Mouse (Mus musculus): ENCODE data around the gene Pgm5. TPM values are rescaled to one million over a fixed set of nuclear protein-coding genes. Genes with fewer than 3 reads are reported as not detected.
A peak's percentile ranks its signal among the peaks of the same experiment; 100 is the strongest.

Gene Pgm5
- total and polyA plus RNA-seq, 2 experiments from 2014 or later = 0.57 to 11.7 TPM

DNA sequence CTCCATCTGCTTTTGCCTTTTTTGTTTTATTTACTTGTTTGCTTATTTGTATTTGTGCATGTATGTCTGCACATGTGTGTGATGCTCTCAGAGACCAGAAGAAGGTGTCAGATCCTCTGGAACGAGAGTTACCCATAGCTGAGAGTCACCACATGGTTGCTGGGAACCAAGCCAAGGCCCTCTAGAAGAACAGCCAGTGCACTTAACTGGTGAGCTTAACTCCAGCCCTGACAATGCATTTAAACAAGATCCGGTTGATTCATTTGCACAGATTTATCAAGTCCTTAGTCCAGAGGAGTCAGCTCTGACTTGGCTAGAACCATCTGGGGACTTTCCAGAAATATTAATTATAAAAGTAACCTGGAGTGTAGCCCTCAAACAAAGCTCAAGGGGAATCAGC, 12.2 kb upstream of the Pgm5 start:
- H3K36me3 ChIP-seq (ENCODE audit: insufficient read depth, low read length) = no peaks in the 10 kb centered on the region
- H3K9me3 ChIP-seq (ENCODE audit: low read length) = no peaks in the 10 kb centered on the region
- H3K4me2 ChIP-seq (ENCODE audit: low read depth, low read length, poor library complexity, severe bottlenecking) = no peak overlapping the region
- DNase-seq (ENCODE audit: low spot score) (no peak), ATAC-seq (ENCODE audit: low FRiP score) (no peak)
- no peak overlapping the region for H3K4me3 ChIP-seq (ENCODE audit: low read depth, low read length)
- TF ChIP-seq CTCF (IDR thresholded peaks at IDR 0.05) = no peak
- no peak overlapping the region for H3K9ac ChIP-seq (replicated peaks; ENCODE audit: low read length, poor library complexity, severe bottlenecking)
- H3K4me1 ChIP-seq (ENCODE audit: insufficient read depth, low read length) = no peaks in the 10 kb centered on the region
- H3K27ac ChIP-seq (ENCODE audit: low read depth, low read length) = no peak overlapping the region
- 0 out of 2 replicates have a peak, but pooled peaks cover 3% of the 10 kb centered on the region for H3K27me3 ChIP-seq (ENCODE audit: insufficient read depth, low read length)
- WGBS = 63% methylated on average over 2 of the region's 2 CpGs

DNA sequence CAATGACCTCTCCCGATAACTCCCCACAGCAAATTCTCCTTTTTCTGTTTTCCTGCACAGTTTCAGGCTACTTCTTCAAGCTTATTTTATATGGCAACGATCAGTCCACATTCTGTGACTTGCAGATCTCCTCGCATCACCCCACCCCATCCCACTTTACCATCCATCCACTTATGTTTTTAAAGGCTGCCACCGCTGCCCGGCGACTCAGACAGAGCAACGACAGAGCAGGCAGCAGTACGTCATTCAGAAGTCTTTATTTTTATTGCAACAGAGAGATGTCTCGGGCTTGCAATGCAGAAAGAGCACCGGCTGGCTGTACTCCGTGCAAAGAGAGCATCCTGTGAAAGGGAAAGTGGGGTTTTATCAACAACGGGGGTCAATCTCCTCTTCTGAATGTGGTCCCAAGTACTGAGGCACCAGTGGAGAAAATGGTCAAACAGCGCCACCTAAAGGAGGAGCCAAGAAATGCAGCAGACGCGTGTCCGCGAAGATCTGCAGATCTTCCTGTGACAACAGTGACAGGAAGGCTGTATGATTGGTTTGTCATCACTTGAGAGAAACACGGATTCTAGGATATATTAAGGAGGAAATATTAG, 9.5 kb upstream of the Pgm5 start:
- H3K27ac ChIP-seq (ENCODE audit: low read depth, low read length) = no peak overlapping the region
- WGBS = 15% methylated on average over 18 of the region's 18 CpGs
- no peaks in the 10 kb centered on the region for H3K9me3 ChIP-seq (ENCODE audit: low read length)
- no peaks in the 10 kb centered on the region for H3K4me1 ChIP-seq (ENCODE audit: insufficient read depth, low read length)
- H3K27me3 ChIP-seq (ENCODE audit: insufficient read depth, low read length) = 0 out of 2 replicates have a peak, but pooled peaks cover 3% of the 10 kb centered on the region
- H3K9ac ChIP-seq (replicated peaks; ENCODE audit: low read length, poor library complexity, severe bottlenecking) = no peak overlapping the region
- TF ChIP-seq CTCF (IDR thresholded peaks at IDR 0.05) = peak; percentile 99
- peak overlapping the region; percentile 59 for H3K4me2 ChIP-seq (ENCODE audit: low read depth, low read length, poor library complexity, severe bottlenecking)
- H3K36me3 ChIP-seq (ENCODE audit: insufficient read depth, low read length) = no peaks in the 10 kb centered on the region
- DNase-seq (ENCODE audit: low spot score) = peak; percentile 83
- H3K4me3 ChIP-seq (ENCODE audit: low read depth, low read length) = peak overlapping the region; percentile 28; the same call in 1 of the 2 replicates
- ATAC-seq (ENCODE audit: low FRiP score) = peak; percentile 54

DNA sequence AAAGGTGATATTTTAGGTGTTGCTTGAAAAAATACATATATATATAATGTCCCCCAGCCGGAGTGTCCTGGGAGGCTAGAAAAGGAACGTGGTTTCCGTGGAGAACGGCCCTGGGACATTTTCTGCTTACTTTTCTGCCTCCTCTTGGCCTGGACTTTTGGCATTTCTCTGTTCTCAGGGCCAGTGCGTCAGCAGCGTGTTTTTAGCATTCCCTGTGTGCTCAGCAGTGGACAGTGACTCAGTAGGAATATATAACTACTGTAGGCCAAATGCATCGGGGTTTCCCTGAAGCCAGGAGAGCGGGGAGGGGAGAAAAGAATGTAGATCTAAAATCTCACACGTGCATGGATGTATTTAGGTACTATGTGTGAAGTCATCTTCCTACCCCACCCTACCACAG, 3.8 kb upstream of the Pgm5 start:
- H3K9ac ChIP-seq (replicated peaks; ENCODE audit: low read length, poor library complexity, severe bottlenecking) = no peak overlapping the region
- no peak overlapping the region for H3K27ac ChIP-seq (ENCODE audit: low read depth, low read length)
- H3K4me3 ChIP-seq (ENCODE audit: low read depth, low read length) = no peak overlapping the region
- no peaks in the 10 kb centered on the region; the same call in 1 of the 2 replicates for H3K4me1 ChIP-seq (ENCODE audit: insufficient read depth, low read length)
- H3K9me3 ChIP-seq (ENCODE audit: low read length) = no peaks in the 10 kb centered on the region
- H3K36me3 ChIP-seq (ENCODE audit: insufficient read depth, low read length) = no peaks in the 10 kb centered on the region
- ATAC-seq (ENCODE audit: low FRiP score) (no peak), DNase-seq (ENCODE audit: low spot score) (no peak)
- peaks cover 19% of the 10 kb centered on the region for H3K27me3 ChIP-seq (ENCODE audit: insufficient read depth, low read length)
- TF ChIP-seq CTCF (IDR thresholded peaks at IDR 0.05) = no peak
- WGBS = 86% methylated on average over 9 of the region's 9 CpGs
- H3K4me2 ChIP-seq (ENCODE audit: low read depth, low read length, poor library complexity, severe bottlenecking) = no peak overlapping the region

DNA sequence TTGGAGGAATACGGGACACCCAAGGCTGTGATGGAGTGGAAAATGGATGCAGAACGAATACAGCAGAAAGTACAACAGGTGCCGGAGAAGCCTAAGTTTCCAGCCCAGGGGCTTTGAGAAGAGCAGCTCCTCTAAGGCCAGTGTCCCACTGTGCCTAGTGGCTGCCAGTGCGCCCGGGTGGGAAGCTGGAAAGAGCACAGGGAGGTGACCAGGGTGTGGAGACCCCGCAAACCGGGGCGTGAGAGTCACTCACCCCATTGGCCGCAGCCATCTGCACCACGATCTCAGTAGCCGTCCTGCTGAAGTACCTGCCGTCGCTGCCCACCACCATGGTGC, 411 bp downstream of the Pgm5 start:
- WGBS = 17% methylated on average over 13 of the region's 13 CpGs
- Histone ChIP-seq H3K27me3 (ENCODE audit: insufficient read depth, low read length) (peaks cover 22% of the 10 kb centered on the region), H3K27ac (ENCODE audit: low read depth, low read length) (no peak overlapping the region), H3K9ac (replicated peaks; ENCODE audit: low read length, poor library complexity, severe bottlenecking) (no peak overlapping the region), H3K36me3 (ENCODE audit: insufficient read depth, low read length) (no peaks in the 10 kb centered on the region), H3K4me2 (ENCODE audit: low read depth, low read length, poor library complexity, severe bottlenecking) (peak overlapping the region; percentile 57), H3K4me1 (ENCODE audit: insufficient read depth, low read length) (no peaks in the 10 kb centered on the region; the same call in 1 of the 2 replicates), H3K4me3 (ENCODE audit: low read depth, low read length) (peak overlapping the region; percentile 35), H3K9me3 (ENCODE audit: low read length) (no peaks in the 10 kb centered on the region)
- DNase-seq (ENCODE audit: low spot score) = no peak
- ATAC-seq (ENCODE audit: low FRiP score) = no peak
- TF ChIP-seq CTCF (IDR thresholded peaks at IDR 0.05) = no peak

DNA sequence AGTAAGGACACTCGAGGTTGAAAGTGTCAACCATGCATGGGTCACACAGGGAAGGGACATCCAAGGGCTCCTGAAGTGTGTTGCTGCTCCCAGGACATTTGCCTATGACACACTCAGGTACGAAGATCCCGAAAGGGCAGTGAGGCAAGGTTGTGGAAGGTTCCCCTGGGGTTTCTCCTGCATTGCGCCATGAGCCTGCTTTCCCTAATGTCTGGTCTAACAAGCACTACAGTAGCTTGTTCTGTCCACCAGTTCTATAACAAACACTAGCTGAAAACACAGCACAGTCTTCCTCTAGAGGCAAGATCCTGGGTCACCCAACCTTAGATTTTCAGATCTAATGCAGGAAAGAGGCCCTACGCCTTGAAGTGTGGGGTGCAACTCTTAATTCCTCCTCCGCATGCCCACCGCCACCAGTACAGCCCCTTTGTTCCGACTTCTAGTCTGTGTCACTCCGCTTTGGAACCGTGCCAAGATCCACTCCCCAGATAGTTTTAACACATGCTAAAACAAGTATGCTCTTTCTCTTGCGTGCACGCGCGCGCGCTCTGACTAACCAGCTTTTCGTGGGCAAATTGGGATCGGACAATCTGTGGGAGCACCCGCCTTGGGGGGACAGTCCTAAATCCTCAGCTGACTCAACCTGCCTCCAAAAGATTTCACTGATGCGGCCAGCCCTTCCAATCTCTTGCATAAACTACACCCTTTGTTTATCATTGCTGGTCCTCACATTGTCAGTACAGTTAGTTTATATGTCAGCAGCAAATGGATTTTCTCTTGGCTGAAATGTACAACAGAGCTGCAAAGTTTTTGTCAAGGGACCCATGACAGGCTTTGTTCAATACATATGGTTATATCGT, 10.0 kb downstream of the Pgm5 start:
- TF ChIP-seq CTCF (IDR thresholded peaks at IDR 0.05) = no peak
- Histone ChIP-seq H3K9me3 (ENCODE audit: low read length) (no peaks in the 10 kb centered on the region), H3K27me3 (ENCODE audit: insufficient read depth, low read length) (no peaks in the 10 kb centered on the region), H3K4me3 (ENCODE audit: low read depth, low read length) (no peak overlapping the region), H3K36me3 (ENCODE audit: insufficient read depth, low read length) (no peaks in the 10 kb centered on the region), H3K4me1 (ENCODE audit: insufficient read depth, low read length) (no peaks in the 10 kb centered on the region), H3K9ac (replicated peaks; ENCODE audit: low read length, poor library complexity, severe bottlenecking) (no peak overlapping the region), H3K4me2 (ENCODE audit: low read depth, low read length, poor library complexity, severe bottlenecking) (peak overlapping the region; percentile 32; the same call in 1 of the 2 replicates), H3K27ac (ENCODE audit: low read depth, low read length) (no peak overlapping the region)
- ATAC-seq (ENCODE audit: low FRiP score) (no peak), DNase-seq (ENCODE audit: low spot score) (peak; percentile 72)
- 52% methylated on average over 21 of the region's 21 CpGs for WGBS

DNA sequence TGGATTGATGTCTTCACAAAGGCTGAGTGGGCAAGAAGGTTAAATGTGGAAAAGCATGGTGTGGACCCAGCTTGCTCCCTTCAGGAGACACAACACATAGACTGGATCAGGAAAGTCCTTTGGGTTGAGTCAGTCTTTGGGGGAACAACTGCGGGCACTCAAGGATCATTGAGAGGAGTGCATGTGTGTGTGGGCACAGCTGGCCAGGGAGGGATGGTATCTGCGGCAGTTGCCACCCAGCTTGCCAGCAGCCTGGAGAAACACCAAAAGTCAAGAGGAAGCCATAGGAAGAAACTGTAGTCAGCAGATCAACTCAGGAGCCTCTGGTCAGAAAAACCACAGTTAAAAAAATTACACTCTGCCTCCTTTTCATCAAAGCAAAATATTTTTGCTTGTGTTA, 12.8 kb downstream of the Pgm5 start:
- whole genome bisulfite sequencing = 73% methylated on average over 2 of the region's 2 CpGs
- H3K4me2 ChIP-seq (ENCODE audit: low read depth, low read length, poor library complexity, severe bottlenecking) = no peak overlapping the region

More for the DNA sequence above, 12.8 kb downstream of the Pgm5 start:
- TF ChIP-seq CTCF (IDR thresholded peaks at IDR 0.05) = no peak
- Histone ChIP-seq H3K9ac (replicated peaks; ENCODE audit: low read length, poor library complexity, severe bottlenecking) (no peak overlapping the region), H3K27ac (ENCODE audit: low read depth, low read length) (no peak overlapping the region), H3K4me3 (ENCODE audit: low read depth, low read length) (no peak overlapping the region), H3K27me3 (ENCODE audit: insufficient read depth, low read length) (no peaks in the 10 kb centered on the region), H3K36me3 (ENCODE audit: insufficient read depth, low read length) (no peaks in the 10 kb centered on the region), H3K4me1 (ENCODE audit: insufficient read depth, low read length) (no peaks in the 10 kb centered on the region), H3K9me3 (ENCODE audit: low read length) (no peaks in the 10 kb centered on the region)
- ATAC-seq (ENCODE audit: low FRiP score) = no peak
- no peak for DNase-seq (ENCODE audit: low spot score)
